8 mouse cellular contexts compared by ENCODE assay signal in the genomic region with DNA sequence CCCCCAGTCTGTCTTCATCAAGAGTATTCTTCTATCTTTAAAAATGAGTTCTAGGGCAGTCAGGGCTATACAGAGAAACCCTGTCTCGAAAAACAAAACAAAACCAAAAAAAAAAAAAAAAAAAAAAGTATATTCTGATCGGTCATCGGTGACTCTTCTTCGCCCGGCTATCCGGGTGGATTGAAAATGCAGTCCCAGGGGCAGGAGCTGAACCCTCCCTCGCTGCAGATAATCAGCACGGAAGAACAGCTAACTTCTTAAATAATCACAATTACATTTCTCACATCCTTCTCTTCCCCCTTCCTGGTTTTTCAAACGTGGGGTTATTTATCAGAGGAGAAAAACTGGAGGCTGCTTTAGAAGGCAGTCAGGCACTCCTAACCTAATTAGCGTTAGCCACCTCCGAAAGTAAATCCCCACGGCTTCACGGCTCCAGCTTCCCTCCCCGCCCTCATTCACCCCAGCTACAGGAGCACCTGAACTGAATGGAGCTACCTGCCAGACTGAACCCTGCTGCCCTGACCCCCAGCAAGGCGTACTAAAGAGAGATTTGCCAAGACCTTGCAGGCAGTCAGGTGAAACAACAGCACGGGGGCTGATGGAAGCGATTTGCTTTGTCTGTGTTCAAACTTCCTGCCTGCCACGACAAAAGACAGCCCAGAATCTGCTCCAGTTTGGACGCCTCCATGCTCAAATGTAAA.
DNase-seq lines count a peak whose midpoint lies in the region; ATAC-seq and TF ChIP-seq lines count a peak whose summit lies in the region.

No protein-coding gene starts in this region.

- H3K36me3 ChIP-seq in limb, embryonic 14.5 days (ENCODE audit: control insufficient read depth, insufficient read depth, low read length): no peaks in the 10 kb centered on the region

- TF ChIP-seq POLR2A in cerebellum, adult 2 months (IDR thresholded peaks at IDR 0.05; ENCODE audit: borderline replicate concordance, insufficient read depth, low read length): no peak
- no peak for TF ChIP-seq POLR2A in limb, embryonic 14.5 days (IDR thresholded peaks at IDR 0.05; ENCODE audit: borderline replicate concordance, extremely low read depth, insufficient read depth, insufficient read length)

- no peaks in the 10 kb centered on the region for H3K27me3 ChIP-seq in cerebellum, adult 2 months (ENCODE audit: control insufficient read depth, insufficient read depth, low read length)
- H3K27me3 ChIP-seq in limb, embryonic 14.5 days (ENCODE audit: control insufficient read depth, insufficient read depth, low read length): peaks cover 4% of the 10 kb centered on the region; the same call in 1 of the 2 replicates

- H3K27ac ChIP-seq in cerebellum, adult 2 months (ENCODE audit: insufficient read depth, low read length): no peak overlapping the region
- H3K27ac ChIP-seq in limb, embryonic 14.5 days (replicated peaks; ENCODE audit: low read depth, low read length): no peak overlapping the region

- DNase-seq in adrenal gland, postnatal 10 days: peak; percentile 2
- no peak for DNase-seq in adrenal gland, postnatal 25 days
- DNase-seq in cerebellum, adult 2 months: peak; percentile 29 to 38
- DNase-seq in limb, embryonic 14.5 days (ENCODE audit: low spot score): no peak
- peak; percentile 52 for DNase-seq in retina, postnatal 1 day
- no peak for DNase-seq in gastrocnemius, adult 8-10 months (ENCODE audit: low spot score in 2 of 2)
- DNase-seq in thymus, postnatal 10 days (ENCODE audit: low spot score in 2 of 2): no peak

- no peaks in the 10 kb centered on the region for H3K9me3 ChIP-seq in limb, embryonic 14.5 days (ENCODE audit: control insufficient read depth, low read length)

- peak overlapping the region; percentile 34; the same call in 1 of the 2 replicates for H3K9ac ChIP-seq in limb, embryonic 14.5 days (ENCODE audit: low read depth, low read length, severe bottlenecking)

- ATAC-seq in hematopoietic stem cell, adult 5-6 weeks (replicated peaks in 1 of 2; ENCODE audit: insufficient read depth in 1 of 2, low FRiP score in 2 of 2, low TSS enrichment in 1 of 2, low read depth in 1 of 2, poor library complexity in 2 of 2, severe bottlenecking in 2 of 2): peak; percentile 62 to 69
- ATAC-seq in limb, embryonic 14.5 days (ENCODE audit: low FRiP score, low read depth): no peak

- no peak for TF ChIP-seq CTCF in cerebellum, adult 2 months (IDR thresholded peaks at IDR 0.05; ENCODE audit: borderline replicate concordance, insufficient read depth, low read depth, low read length)

- 6% methylated on average over 19 of the region's 19 CpGs for WGBS in cerebellum, adult 2 months
- 8% methylated on average over 19 of the region's 19 CpGs for WGBS in limb, embryonic 14.5 days

- peak overlapping the region; percentile 54 for H3K4me3 ChIP-seq in cerebellum, adult 2 months (replicated peaks; ENCODE audit: insufficient read depth, low read depth, low read length)
- H3K4me3 ChIP-seq in limb, embryonic 14.5 days (replicated peaks; ENCODE audit: low read length): peak overlapping the region; percentile 26

- no peaks in the 10 kb centered on the region for H3K4me1 ChIP-seq in cerebellum, adult 2 months (ENCODE audit: control insufficient read depth, insufficient read depth, low read length)
- peaks cover 2% of the 10 kb centered on the region; the same call in 1 of the 2 replicates for H3K4me1 ChIP-seq in limb, embryonic 14.5 days (ENCODE audit: control insufficient read depth, insufficient read depth, low read length)

- H3K4me2 ChIP-seq in limb, embryonic 14.5 days (replicated peaks; ENCODE audit: low read depth, low read length, severe bottlenecking): peak overlapping the region; percentile 50

Comparison
In these comparisons a context has a peak if more than half of its experiments do, and no peak if none do; other contexts are left out.
1. DNase-seq: peak in adrenal gland, postnatal 10 days (single experiment), cerebellum, adult 2 months (2 of 2) and retina, postnatal 1 day (single experiment); none in adrenal gland, postnatal 25 days (single experiment), limb, embryonic 14.5 days (single experiment), gastrocnemius, adult 8-10 months (0 of 2) and thymus, postnatal 10 days (0 of 2).